Mouse (Mus musculus) olfactory bulb, adult 2 months (tissue): ENCODE results near the gene Lrmda. TPM values are rescaled to one million over a fixed set of nuclear protein-coding genes. Genes with fewer than 3 reads are reported as not detected.

Experiments used
- H3K27ac ChIP-seq: fragments of 200-500 bp; 2 replicates; pipeline ENCODE4 v1.5.1; 2012; ENCODE audit warnings: low read depth, low read length; ENCODE audit not compliant: insufficient read depth
- H3K4me1 ChIP-seq: fragments of 200-500 bp; 2 replicates; pipeline ENCODE4 v1.6.1; 2012; ENCODE audit warnings: low read length; ENCODE audit not compliant: control insufficient read depth, insufficient read depth
- H3K4me3 ChIP-seq: fragments of 200-500 bp; 2 replicates; pipeline ENCODE4 v1.5.1; 2012; ENCODE audit warnings: mild to moderate bottlenecking, low read depth, low read length, moderate library complexity; ENCODE audit not compliant: insufficient read depth
- CTCF ChIP-seq: fragments of 200-500 bp; IDR thresholded peaks from 2 replicates; pipeline ENCODE4 v1.5.1; 2012; ENCODE audit warnings: low read depth, mild to moderate bottlenecking, low read length, moderate library complexity; ENCODE audit not compliant: insufficient read depth
- POLR2A ChIP-seq: fragments of 200-500 bp; IDR thresholded peaks from 2 replicates; pipeline ENCODE4 v1.6.1; 2012; ENCODE audit warnings: mild to moderate bottlenecking, low read depth, low read length, moderate library complexity; ENCODE audit not compliant: insufficient read depth
- WGBS: fragments of 180-500 bp; shearing (Covaris S2); methylation state at CpG from one replicate; pipeline ENCODE4 v1.1.7; 2018; 5-methylcytosine and 5-hydroxymethylcytosine counted together
- polyA plus RNA-seq: library from polyadenylated mRNA; stranded (reverse); fragments of >200 nt; gene quantifications from 2 replicates; pipeline ENCODE4 v1.2.4, GENCODE M21; 2012; ENCODE audit warnings: low replicate concordance; ENCODE audit not compliant: missing spikeins, insufficient read depth, insufficient read length

The Lrmda gene
- polyA plus RNA-seq, 1 experiment = not detected

GRCm38 (mm10) chr14:22036338-22036737, 16.8 kb downstream of the Lrmda start:
- 43% methylated on average over 6 of the region's 6 CpGs for WGBS
- Histone ChIP-seq H3K4me1 (0 out of 2 replicates have a peak, but pooled peaks cover 2% of the 10 kb centered on the region), H3K4me3 (no peak overlapping the region), H3K27ac (no peak overlapping the region)
- TF ChIP-seq POLR2A (no peak), CTCF (no peak)

GRCm38 (mm10) chr14:22036802-22037497, 17.4 kb downstream of the Lrmda start:
- TF ChIP-seq CTCF = no peak
- Histone ChIP-seq H3K4me1 (0 out of 2 replicates have a peak, but pooled peaks cover 2% of the 10 kb centered on the region), H3K27ac (no peak overlapping the region), H3K4me3 (no peak overlapping the region)
- 31% methylated on average over 12 of the region's 12 CpGs for WGBS

- 19% methylated on average over 16 of the region's 16 CpGs for WGBS
- H3K4me3 ChIP-seq = no peak overlapping the region
- H3K4me1 ChIP-seq = 0 out of 2 replicates have a peak, but pooled peaks cover 2% of the 10 kb centered on the region
- H3K27ac ChIP-seq = no peak overlapping the region
- TF ChIP-seq POLR2A (no peak), CTCF (no peak)
Observed at GRCm38 (mm10) chr14:22037498-22038131, 18.1 kb downstream of the Lrmda start.

GRCm38 (mm10) chr14:22042146-22042545, 22.6 kb downstream of the Lrmda start:
- Histone ChIP-seq H3K4me3 (no peak overlapping the region), H3K27ac (no peak overlapping the region), H3K4me1 (no peaks in the 10 kb centered on the region)
- TF ChIP-seq CTCF (no peak), POLR2A (no peak)
- whole genome bisulfite sequencing = 93% methylated on average over 6 of the region's 6 CpGs

GRCm38 (mm10) chr14:22043420-22043819, 23.9 kb downstream of the Lrmda start:
- no peaks in the 10 kb centered on the region for H3K4me1 ChIP-seq
- H3K4me3 ChIP-seq = no peak overlapping the region
- H3K27ac ChIP-seq = no peak overlapping the region
- WGBS = 74% methylated on average over 5 of the region's 5 CpGs
- no peak for TF ChIP-seq CTCF
- TF ChIP-seq POLR2A = no peak

GRCm38 (mm10) chr14:22046262-22046856, 26.8 kb downstream of the Lrmda start:
- Histone ChIP-seq H3K27ac (no peak overlapping the region), H3K4me3 (no peak overlapping the region), H3K4me1 (no peaks in the 10 kb centered on the region)
- WGBS = 88% methylated on average over 10 of the region's 10 CpGs
- TF ChIP-seq POLR2A = no peak
- no peak for TF ChIP-seq CTCF

- Histone ChIP-seq H3K27ac (no peak overlapping the region), H3K4me3 (no peak overlapping the region), H3K4me1 (no peaks in the 10 kb centered on the region)
- TF ChIP-seq POLR2A = no peak
- TF ChIP-seq CTCF = no peak
- WGBS = 88% methylated on average over 18 of the region's 18 CpGs
Observed at GRCm38 (mm10) chr14:22048068-22048899, 28.8 kb downstream of the Lrmda start.

GRCm38 (mm10) chr14:22048900-22049199, 29.3 kb downstream of the Lrmda start:
- 89% methylated on average over 6 of the region's 6 CpGs for WGBS
- no peak for TF ChIP-seq CTCF
- TF ChIP-seq POLR2A = no peak

More at GRCm38 (mm10) chr14:22048900-22049199, 29.3 kb downstream of the Lrmda start:
- Histone ChIP-seq H3K27ac (no peak overlapping the region), H3K4me1 (no peaks in the 10 kb centered on the region), H3K4me3 (no peak overlapping the region)
